Mouse (Mus musculus) layer of hippocampus, adult 9-10 months (tissue): ENCODE results near the gene Brcc3.

Experiments used
- DNase-seq: peaks from one replicate; pipeline ENCODE4 v3.0.0; 2022; ENCODE audit warnings: low spot score

The Brcc3 gene

DNA sequence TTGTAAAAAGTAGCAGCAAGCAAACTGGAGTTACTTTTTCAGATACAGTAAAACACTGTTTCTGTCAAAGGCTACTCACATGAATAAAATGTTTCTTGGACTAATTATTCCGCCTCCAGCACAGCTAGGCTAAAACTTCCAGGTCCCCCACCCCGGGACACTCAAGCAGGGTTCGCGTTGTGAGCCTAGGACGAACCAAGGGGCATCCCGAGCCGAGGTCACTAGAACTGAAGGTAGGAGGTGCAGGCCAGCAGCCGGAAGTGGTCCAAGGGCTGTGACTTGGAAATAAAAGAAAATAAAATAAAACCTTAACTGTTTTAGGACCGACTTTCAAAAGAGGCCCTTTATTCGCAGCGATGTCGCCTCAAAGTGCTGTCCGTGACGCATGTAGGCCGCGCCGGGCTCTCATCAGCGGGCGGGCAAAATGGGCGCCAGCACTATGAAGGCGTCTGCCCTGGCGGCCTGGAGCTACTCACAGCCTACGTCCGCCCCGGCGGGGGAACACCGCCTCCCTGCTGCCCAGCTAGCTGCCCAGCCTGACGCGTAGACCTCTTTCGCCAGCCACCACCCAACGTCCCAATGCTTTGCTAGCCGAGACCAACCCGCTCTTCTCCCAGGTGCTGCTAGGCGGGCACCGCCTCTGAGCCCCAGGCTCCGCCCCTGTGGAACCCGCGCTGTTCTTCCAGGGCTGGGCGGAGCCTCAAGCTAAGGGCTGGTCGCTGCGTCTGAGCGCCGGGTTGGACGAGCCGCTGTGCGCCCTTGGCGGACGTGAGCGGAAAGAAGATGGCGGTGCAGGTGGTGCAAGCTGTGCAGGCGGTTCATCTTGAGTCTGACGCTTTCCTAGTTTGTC is at the start of gene Brcc3, which contains the start of the genes Cmc4 and Mtcp1:
Gene Brcc3 (plus strand): TSS at position 693 of the 850 bp plus-strand sequence.
Gene Cmc4 (minus strand): TSS at position 649 of the 850 bp plus-strand sequence.
Gene Mtcp1 (minus strand): TSS at position 653 of the 850 bp plus-strand sequence.
- DNase-seq: peak; percentile 62

DNA sequence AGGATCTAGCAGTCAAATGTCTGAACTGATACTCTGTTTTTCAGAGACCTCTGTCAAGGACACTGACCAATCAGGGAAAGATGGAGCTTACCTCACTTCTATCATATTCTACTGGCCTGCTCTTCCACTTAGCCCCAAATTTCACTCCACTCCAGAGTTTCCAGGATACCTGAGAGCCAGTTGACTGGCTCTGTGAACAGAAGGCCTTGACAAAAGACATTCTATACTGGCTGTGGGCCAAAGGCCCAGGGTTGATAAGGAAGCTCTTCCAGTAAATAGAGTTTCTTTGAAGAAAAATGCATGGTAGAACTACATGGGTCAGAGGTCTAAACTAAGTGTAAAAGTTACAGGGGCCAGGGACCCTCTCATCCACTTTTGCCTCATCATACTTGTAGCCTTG is 46.2 kb upstream of the Brcc3 start:
- no peak for DNase-seq

DNA sequence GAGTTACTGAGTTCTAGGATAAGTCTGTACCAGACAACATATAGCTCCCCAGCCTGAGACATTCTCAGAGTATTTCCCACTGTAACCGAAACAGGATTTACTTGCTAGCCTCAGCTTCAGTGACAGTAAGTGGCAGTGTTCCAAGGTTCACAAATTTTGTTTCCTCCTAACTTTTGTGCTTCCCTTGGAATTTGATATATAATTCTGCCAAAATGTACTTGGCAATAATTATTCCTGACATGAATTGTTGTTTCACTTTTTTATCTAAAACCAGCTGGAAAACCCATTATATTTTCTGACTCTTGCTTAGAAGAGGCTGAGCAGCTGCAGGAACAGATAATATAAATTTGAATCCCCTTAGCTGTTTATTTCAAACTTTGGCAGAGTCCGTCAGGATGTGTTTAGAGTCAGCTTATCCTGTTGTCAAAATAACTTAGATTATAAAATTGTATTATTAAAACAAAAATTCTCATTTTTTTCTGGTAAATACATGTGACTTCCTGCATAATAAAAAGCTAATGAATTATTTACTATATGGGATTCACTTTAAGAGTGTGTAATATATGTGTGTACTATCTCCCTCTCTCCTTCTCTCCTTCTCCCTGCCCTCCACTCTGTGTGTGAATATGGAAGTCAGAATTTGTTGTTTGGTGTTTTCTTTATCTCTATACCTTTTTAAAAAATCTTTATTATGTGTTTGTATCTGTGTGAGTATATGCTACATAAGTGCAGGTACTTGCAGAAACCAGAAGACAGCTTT is 43.6 kb upstream of the Brcc3 start:
- DNase-seq: no peak

GRCm38 (mm10) chrX:75376815-75377214 is 39.6 kb upstream of the Brcc3 start:
- no peak for DNase-seq

GRCm38 (mm10) chrX:75381176-75381575 is 35.3 kb upstream of the Brcc3 start:
- DNase-seq: no peak

- DNase-seq: no peak
Observed at GRCm38 (mm10) chrX:75381699-75382098, 34.7 kb upstream of the Brcc3 start.

- peak; percentile 1 for DNase-seq
Observed at GRCm38 (mm10) chrX:75382195-75382771, 34.1 kb upstream of the Brcc3 start, which contains the start of the genes Fundc2 and F8. Gene Fundc2, plus strand, starts transcription at chrX:75382399. Gene F8, minus strand, starts transcription at chrX:75382615.

DNA sequence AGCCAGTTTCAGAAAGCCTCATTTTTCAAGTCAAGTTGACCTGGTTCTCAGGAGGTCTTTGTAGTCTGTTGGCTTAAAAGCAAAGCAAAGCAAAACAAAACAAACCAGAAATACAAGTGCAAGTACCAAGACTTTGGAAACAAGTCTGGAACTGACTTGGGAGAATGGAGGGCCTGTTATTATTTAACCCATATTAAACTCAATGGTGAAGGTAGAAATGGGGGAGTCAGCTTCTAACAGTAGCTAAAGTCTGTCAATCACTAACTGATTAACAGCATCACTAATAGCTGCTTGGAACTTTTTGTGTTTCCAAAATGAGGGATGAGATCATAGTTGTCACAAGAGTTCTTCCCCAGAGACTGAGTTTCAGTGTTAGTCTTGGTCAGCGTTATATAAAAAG is 17.0 kb upstream of the Brcc3 start:
- DNase-seq: no peak

GRCm38 (mm10) chrX:75402668-75403067 is 13.8 kb upstream of the Brcc3 start:
- no peak for DNase-seq

DNA sequence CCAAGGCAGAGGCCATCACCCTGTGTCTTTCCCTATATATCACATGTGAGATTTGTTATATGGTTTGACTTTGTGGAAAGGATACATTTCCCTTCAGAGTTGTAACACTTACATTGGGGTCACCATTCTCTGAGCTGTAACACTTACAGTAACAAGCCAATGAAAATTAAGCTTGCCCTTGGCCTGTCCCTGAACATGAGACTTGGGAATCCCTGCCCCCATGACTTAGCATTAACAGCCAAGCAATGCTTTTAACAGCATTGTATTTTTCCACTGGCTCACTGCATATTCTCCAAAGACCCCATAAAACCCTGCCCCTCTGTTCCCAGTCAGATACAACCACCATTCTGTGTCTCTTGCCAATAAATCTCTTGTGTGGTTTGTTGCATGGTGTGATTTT is 13.1 kb upstream of the Brcc3 start:
- DNase-seq: no peak

DNA sequence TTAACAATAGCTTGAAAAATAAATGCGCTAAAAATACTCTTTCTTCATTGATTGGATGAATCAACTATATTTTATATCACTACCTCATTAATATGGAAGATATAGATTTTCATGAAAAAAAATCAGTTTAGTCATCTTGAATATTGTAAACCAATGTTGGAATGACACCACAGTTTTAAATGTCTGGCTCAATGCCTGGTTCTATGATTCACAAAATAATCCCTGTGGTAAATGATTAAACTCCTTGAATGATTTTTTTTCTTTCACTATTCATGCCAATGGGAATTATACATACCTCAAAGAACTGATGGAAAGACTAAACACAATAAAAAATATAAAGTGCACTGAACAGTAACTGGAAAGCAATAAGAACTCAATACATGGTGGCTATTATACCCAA is 6.7 kb upstream of the Brcc3 start:
- DNase-seq: no peak

- no peak for DNase-seq
Observed at GRCm38 (mm10) chrX:75454597-75454996, 38.2 kb downstream of the Brcc3 start.

DNA sequence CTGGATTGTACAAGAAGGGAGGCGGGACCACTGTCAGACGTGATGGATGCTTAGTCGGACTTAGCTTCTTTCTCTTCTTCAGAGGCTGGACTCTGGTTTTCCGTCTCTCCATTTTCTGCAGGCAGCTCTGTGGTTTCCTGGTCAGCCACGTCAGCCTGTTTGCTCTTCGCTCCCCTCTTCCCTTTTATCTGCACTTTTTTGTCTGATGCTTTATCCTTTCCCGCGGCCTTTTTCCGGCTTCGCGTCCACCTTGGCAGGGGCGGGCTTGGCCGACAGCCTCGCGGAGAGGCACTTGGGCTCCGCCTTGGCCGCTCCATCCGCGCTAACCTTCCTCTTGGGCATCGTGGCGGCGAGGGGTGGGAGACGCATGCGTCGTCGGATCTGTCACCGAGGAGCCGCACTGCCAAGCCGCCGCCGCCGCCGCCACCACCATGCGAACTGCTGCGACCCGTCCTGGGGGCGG is 58.8 kb downstream of the Brcc3 start:
- peak; percentile 16 for DNase-seq

DNA sequence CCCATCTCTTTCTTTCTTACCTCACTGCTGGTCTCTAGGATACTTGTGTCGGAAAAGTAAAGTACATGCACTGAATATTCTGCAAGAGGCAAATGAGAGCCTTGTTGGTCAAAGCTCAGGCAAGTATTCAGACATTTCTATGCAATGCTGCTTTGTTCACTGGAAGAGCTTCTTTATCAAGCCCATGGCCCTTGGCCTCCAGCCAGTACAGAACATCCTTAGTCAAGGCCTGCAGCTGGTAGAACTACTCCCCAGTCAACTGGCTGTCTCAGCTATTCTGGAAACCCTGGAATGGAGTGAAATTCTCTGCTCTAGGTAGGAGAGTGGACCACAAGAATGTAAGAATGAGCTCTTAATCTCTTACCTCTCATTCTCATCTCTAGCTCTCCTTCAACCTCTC is 73.5 kb downstream of the Brcc3 start:
- no peak for DNase-seq
